Mouse (Mus musculus): ENCODE results near the gene Dnaaf2.

DNA sequence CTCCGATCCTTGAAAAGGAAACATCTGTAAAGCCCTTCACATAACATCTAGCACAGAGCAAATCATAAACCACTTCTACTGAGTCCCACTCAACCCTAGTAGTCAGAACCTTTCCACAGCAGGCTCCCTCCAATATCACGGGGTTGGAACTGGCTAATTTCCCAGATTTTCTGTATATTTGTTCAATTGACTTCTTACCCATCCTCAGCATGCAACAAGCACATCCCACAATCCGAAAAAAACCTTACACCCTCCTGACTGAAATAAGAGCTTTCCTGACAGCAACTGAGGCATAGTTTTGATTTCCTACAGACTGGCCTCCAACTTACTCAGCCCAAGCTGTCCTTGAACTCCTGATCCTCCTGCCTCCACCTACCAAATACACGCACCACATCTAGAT is 41.8 kb downstream of the Dnaaf2 start:
- TF ChIP-seq CTCF (IDR thresholded peaks at IDR 0.05; ENCODE audit: low read depth, low read length) (no peak), POLR2A (IDR thresholded peaks at IDR 0.05; ENCODE audit: borderline replicate concordance, low read depth, low read length) (no peak)

Measured in bone marrow macrophage, adult 2 months (primary cell).